Mouse (Mus musculus) midbrain, embryonic 10.5 days (tissue): ENCODE results near the gene Mettl25. TPM values are rescaled to one million over a fixed set of nuclear protein-coding genes. Genes with fewer than 3 reads are reported as not detected.

ENCODE experiments used
- DNase-seq: peaks from one replicate; pipeline ENCODE4 v3.0.0-alpha.2; 2017; ENCODE audit warnings: low spot score
- H3K27ac ChIP-seq: fragments of 300-500 bp; sonication (generic); replicated peaks from 2 replicates; pipeline ENCODE4 v1.5.1; 2016; ENCODE audit warnings: mild to moderate bottlenecking
- H3K27me3 ChIP-seq: fragments of 300-500 bp; sonication (generic); 2 replicates; pipeline ENCODE4 v1.6.1; 2016; ENCODE audit warnings: low read depth, mild to moderate bottlenecking; ENCODE audit not compliant: poor library complexity, severe bottlenecking
- H3K36me3 ChIP-seq: fragments of 300-500 bp; sonication (generic); 2 replicates; pipeline ENCODE4 v1.6.1; 2016; ENCODE audit warnings: mild to moderate bottlenecking, moderate library complexity
- H3K4me1 ChIP-seq: fragments of 300-500 bp; sonication (generic); 2 replicates; pipeline ENCODE4 v1.6.1; 2016
- H3K4me3 ChIP-seq: fragments of 300-500 bp; sonication (generic); 2 replicates; pipeline ENCODE4 v1.5.1; 2016; ENCODE audit warnings: mild to moderate bottlenecking, moderate library complexity
- H3K9me3 ChIP-seq: fragments of 300-500 bp; sonication (generic); replicated peaks from 2 replicates; pipeline ENCODE4 v1.6.1; 2016; ENCODE audit warnings: mild to moderate bottlenecking
- WGBS: fragments of 180-500 bp; shearing (Covaris S2); methylation state at CpG from one replicate; pipeline ENCODE4 v1.1.7; 2016; 5-methylcytosine and 5-hydroxymethylcytosine counted together
- polyA plus RNA-seq: library from polyadenylated mRNA; unstranded; fragments of >200 nt; fragmentation: Nextera tagmentation; extraction: Ambion mirVana; gene quantifications from 2 replicates; pipeline ENCODE4 v1.2.1, GENCODE M21; 2016

Mettl25 gene
- polyA plus RNA-seq, 1 experiment from 2014 or later = 12.1 TPM

DNA sequence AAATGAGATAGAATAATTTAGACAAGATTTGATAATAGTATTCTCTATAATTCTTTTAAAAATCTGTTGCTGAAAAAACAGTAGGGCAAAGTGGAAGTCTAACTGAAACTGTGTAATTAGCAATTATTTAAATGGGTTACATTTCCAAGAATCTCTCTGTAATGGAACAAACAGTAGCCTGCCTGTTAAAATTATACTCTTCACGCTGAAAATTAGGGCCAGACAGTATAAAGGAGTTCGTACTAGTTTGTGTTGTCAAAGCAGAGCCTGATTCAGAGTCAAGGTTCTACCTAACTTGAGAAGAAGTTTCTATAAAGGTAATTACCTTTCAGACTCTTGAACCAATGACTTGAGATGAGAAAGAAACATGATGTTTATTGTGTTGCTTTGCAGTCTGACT lies 113.4 kb downstream of the Mettl25 start:
- no peak overlapping the region for H3K4me3 ChIP-seq
- H3K4me1 ChIP-seq = no peaks in the 10 kb centered on the region
- H3K27me3 ChIP-seq = no peaks in the 10 kb centered on the region
- no peaks in the 10 kb centered on the region for H3K9me3 ChIP-seq
- WGBS = 86% methylated on average over 2 of the region's 2 CpGs
- no peak for DNase-seq
- no peak overlapping the region for H3K27ac ChIP-seq
- no peaks in the 10 kb centered on the region for H3K36me3 ChIP-seq

DNA sequence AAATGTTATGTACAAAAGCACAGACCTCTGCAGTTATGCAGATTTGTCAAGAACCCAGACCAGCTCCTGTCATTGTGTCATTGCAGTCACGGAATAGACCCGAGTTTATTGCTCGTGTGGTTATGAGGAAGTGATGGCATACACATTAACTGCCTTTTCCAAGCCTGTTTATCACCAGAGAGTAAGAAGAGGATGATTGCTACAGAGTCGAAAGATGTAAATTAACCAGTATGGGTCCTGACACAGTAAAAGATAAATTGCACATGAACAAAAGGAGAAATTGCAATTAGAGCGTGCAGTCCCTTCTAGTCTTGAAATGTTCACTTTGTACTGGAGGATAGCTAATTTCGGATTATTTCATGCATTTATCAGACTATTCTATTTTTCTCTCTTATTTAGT lies 113.8 kb downstream of the Mettl25 start:
- no peak for DNase-seq
- H3K27me3 ChIP-seq = no peaks in the 10 kb centered on the region
- WGBS = 93% methylated on average over 6 of the region's 6 CpGs
- no peaks in the 10 kb centered on the region for H3K4me1 ChIP-seq
- no peaks in the 10 kb centered on the region for H3K9me3 ChIP-seq
- H3K36me3 ChIP-seq = no peaks in the 10 kb centered on the region
- H3K27ac ChIP-seq = no peak overlapping the region
- no peak overlapping the region for H3K4me3 ChIP-seq

DNA sequence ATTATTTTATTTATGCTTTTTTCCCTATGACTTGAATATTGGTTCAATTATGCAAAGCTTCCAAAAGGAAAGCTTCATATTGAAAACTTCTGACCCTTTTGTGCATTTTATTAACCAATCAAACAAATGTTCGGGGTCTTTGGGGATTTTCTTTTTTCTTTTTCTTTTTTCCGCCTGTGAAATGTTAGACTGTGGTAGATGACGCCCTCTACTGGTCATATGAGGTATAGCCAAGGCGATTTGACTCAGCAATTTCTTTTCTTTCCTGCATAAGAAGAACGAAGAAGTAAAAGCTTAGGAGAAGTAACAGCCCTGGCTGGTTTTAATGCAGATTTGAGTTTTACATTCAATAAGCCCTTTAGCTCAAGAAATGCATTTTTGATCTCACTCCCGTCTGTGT lies 126.3 kb downstream of the Mettl25 start:
- H3K9me3 ChIP-seq = no peaks in the 10 kb centered on the region
- peak; percentile 42 for DNase-seq
- 14% methylated on average over 6 of the region's 6 CpGs for WGBS

DNA sequence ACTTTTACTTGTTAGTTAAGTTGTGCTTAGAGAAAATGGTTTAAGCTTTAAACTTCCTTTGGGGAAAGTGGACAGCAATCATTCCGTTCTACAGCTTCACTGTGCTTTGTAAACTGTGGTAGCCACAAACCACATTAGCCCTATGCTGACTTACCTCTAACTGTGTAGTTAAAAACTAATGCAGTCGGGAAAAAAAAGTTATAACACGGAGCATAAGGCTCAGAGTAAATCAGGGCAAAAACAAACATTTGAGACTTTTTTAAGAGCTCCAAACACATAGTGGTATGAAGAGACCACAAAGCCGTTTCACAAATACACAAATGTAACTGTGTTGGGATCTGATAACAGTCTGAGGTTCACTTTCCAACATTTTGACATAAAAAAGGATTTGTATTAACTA lies 126.8 kb downstream of the Mettl25 start:
- Histone ChIP-seq H3K4me3 (no peak overlapping the region), H3K27ac (no peak overlapping the region), H3K27me3 (no peaks in the 10 kb centered on the region), H3K4me1 (peaks cover 12% of the 10 kb centered on the region), H3K36me3 (no peaks in the 10 kb centered on the region), H3K9me3 (no peaks in the 10 kb centered on the region)
- DNase-seq = no peak
- 67% methylated on average over 4 of the region's 4 CpGs for WGBS

More for the DNA sequence above, 126.3 kb downstream of the Mettl25 start:
- Histone ChIP-seq H3K36me3 (no peaks in the 10 kb centered on the region), H3K4me1 (peaks cover 12% of the 10 kb centered on the region), H3K27ac (no peak overlapping the region), H3K27me3 (no peaks in the 10 kb centered on the region), H3K4me3 (no peak overlapping the region)

DNA sequence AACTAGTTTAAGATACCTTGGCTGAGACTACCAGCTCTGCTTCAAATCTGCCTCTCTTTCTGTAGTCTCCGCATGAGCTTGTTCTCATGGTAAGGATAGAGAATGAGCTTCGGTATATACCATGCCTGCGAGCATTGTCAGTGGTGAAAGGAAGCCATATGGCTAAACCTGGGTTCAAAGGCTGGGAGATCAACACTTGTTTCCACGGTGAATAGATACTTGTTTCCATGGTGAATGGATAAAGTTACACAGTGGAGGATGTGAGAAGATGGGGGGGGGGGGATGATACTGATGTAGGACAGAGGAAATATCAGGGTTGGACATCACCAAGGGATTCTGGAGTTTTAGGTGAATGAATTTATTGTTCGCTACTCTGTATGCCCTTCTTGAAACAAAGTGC lies 128.0 kb downstream of the Mettl25 start:
- peak; percentile 23 for DNase-seq
- Histone ChIP-seq H3K27ac (peak overlapping the region; percentile 13; the same call in 1 of the 2 replicates), H3K27me3 (no peaks in the 10 kb centered on the region), H3K4me1 (peaks cover 12% of the 10 kb centered on the region), H3K9me3 (no peaks in the 10 kb centered on the region), H3K4me3 (no peak overlapping the region), H3K36me3 (no peaks in the 10 kb centered on the region)
- WGBS = 45% methylated on average over 5 of the region's 5 CpGs

Other genes with a start within 250 kb of the Mettl25 start
- gene Ccdc59, start 313 bp downstream of the Mettl25 start, polyA plus RNA-seq = 50.5 and 53.4 TPM in 2 replicates